Mouse (Mus musculus) midbrain, embryonic 15.5 days (tissue): ENCODE data around the gene Col6a4. TPM values are rescaled to one million over a fixed set of nuclear protein-coding genes. Genes with fewer than 3 reads are reported as not detected.

Source experiments
- ATAC-seq: fragments of 200-750 bp; cut with Nextera tagmentation; replicated peaks from 2 replicates; pipeline ENCODE4 v1.8.0; 2017; ENCODE audit warnings: moderate TSS enrichment
- H3K27ac ChIP-seq: fragments of 300-500 bp; sonication (generic); 2 replicates; pipeline ENCODE4 v1.5.1; 2015; ENCODE audit warnings: mild to moderate bottlenecking, inconsistent platforms
- H3K27me3 ChIP-seq: fragments of 300-500 bp; sonication (generic); replicated peaks from 2 replicates; pipeline ENCODE4 v1.6.1; 2015; ENCODE audit warnings: inconsistent platforms
- H3K36me3 ChIP-seq: fragments of 300-500 bp; sonication (generic); replicated peaks from 2 replicates; pipeline ENCODE4 v1.6.1; 2015; ENCODE audit warnings: inconsistent platforms
- H3K4me1 ChIP-seq: fragments of 300-500 bp; sonication (generic); 2 replicates; pipeline ENCODE4 v1.6.1; 2015; ENCODE audit warnings: inconsistent platforms
- H3K4me2 ChIP-seq: fragments of 300-500 bp; sonication (generic); 2 replicates; pipeline ENCODE4 v1.6.1; 2015; ENCODE audit warnings: inconsistent platforms, mild to moderate bottlenecking, moderate library complexity
- H3K4me3 ChIP-seq: fragments of 300-500 bp; sonication (generic); 2 replicates; pipeline ENCODE4 v1.5.1; 2015; ENCODE audit warnings: mild to moderate bottlenecking, inconsistent platforms
- H3K9ac ChIP-seq: fragments of 300-500 bp; sonication (generic); 2 replicates; pipeline ENCODE4 v1.6.1; 2015; ENCODE audit warnings: mild to moderate bottlenecking, inconsistent platforms
- H3K9me3 ChIP-seq: fragments of 300-500 bp; sonication (generic); 2 replicates; pipeline ENCODE4 v1.6.1; 2016; ENCODE audit warnings: inconsistent platforms
- WGBS: fragments of 180-500 bp; shearing (Covaris S2); methylation state at CpG from one replicate; pipeline ENCODE4 v1.1.7; 2015; ENCODE audit warnings: mixed read lengths; 5-methylcytosine and 5-hydroxymethylcytosine counted together
- polyA plus RNA-seq: library from polyadenylated mRNA; unstranded; fragments of >200 nt; fragmentation: Nextera tagmentation; extraction: Ambion mirVana; gene quantifications from 2 replicates; pipeline ENCODE4 v1.2.1, GENCODE M21; 2015

Col6a4 gene
- polyA plus RNA-seq, 1 experiment from 2014 or later, result 1.8 TPM

- H3K36me3 ChIP-seq, result no peaks in the 10 kb centered on the region
- no peak overlapping the region for H3K4me3 ChIP-seq
- peak; percentile 33; the same call in 1 of the 2 replicates for ATAC-seq
- H3K4me1 ChIP-seq, result peaks cover 9% of the 10 kb centered on the region
- WGBS, result 30% methylated on average over 10 of the region's 10 CpGs
- peak overlapping the region; percentile 69 for H3K27ac ChIP-seq
- H3K4me2 ChIP-seq, result no peak overlapping the region
- no peak overlapping the region for H3K9ac ChIP-seq
- H3K9me3 ChIP-seq, result no peaks in the 10 kb centered on the region
- H3K27me3 ChIP-seq, result 0 out of 2 replicates have a peak, but pooled peaks cover 5% of the 10 kb centered on the region
Measured at GRCm38 (mm10) chr9:106112770-106113423, 16.3 kb upstream of the Col6a4 start.

- H3K27me3 ChIP-seq, result no peaks in the 10 kb centered on the region
- no peaks in the 10 kb centered on the region for H3K9me3 ChIP-seq
- H3K4me1 ChIP-seq, result no peaks in the 10 kb centered on the region
- H3K27ac ChIP-seq, result no peak overlapping the region
- H3K4me3 ChIP-seq, result no peak overlapping the region
- no peak overlapping the region for H3K9ac ChIP-seq
- no peak for ATAC-seq
- 87% methylated on average over 9 of the region's 9 CpGs for WGBS
- H3K36me3 ChIP-seq, result no peaks in the 10 kb centered on the region
- H3K4me2 ChIP-seq, result no peak overlapping the region
Measured at GRCm38 (mm10) chr9:106106241-106106640, 9.7 kb upstream of the Col6a4 start.

DNA sequence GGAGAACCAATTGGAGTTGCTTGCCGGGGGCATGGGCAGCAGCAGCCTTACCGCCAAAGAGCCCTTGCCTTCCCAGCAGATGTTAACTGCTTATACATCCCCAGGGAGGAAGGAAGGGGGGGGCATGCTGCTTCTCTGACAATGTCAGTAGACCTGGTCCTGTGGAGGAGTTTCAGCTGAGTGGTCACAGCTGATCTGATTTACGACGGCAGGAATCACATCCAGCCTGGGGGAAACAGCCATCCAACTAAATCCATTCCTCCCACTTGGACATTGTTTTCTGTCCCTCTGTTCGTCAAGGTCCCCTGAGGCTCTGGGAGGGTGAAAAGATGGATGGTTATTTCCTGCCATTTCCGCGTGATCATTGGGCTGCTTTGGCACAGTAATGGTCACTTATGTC lies 7.8 kb upstream of the Col6a4 start:
- no peak for ATAC-seq
- Histone ChIP-seq H3K4me1 (peaks cover 11% of the 10 kb centered on the region), H3K9me3 (no peaks in the 10 kb centered on the region), H3K27me3 (no peaks in the 10 kb centered on the region), H3K9ac (no peak overlapping the region), H3K4me3 (no peak overlapping the region), H3K27ac (no peak overlapping the region), H3K36me3 (no peaks in the 10 kb centered on the region), H3K4me2 (no peak overlapping the region)
- WGBS, result 82% methylated on average over 7 of the region's 7 CpGs

DNA sequence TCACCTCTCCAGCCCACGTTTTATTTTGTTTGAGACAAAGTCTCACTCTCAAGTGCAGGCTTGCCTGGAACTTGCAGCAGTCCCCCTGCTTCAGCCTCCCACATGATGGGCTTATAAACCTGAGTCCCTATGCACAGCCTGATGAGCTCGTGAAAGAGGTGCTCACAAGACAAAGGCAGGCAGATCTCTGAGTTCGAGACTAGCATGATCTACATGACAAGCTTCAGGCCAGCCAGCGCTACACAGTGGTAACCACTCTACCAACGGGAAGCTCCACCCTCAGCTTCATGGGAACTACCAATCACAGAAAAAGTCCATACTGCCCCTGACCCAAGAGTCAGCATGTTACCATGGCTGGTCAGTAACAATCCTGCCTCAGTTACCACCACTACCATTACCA lies 4.6 kb upstream of the Col6a4 start:
- no peak for ATAC-seq
- Histone ChIP-seq H3K4me1 (peaks cover 15% of the 10 kb centered on the region), H3K27ac (peak overlapping the region; percentile 67; the same call in 1 of the 2 replicates), H3K36me3 (no peaks in the 10 kb centered on the region), H3K4me2 (no peak overlapping the region), H3K9ac (no peak overlapping the region), H3K9me3 (no peaks in the 10 kb centered on the region), H3K4me3 (no peak overlapping the region), H3K27me3 (no peaks in the 10 kb centered on the region)
- 73% methylated on average over 5 of the region's 5 CpGs for WGBS

GRCm38 (mm10) chr9:106100262-106100661 lies 3.7 kb upstream of the Col6a4 start:
- H3K27ac ChIP-seq, result peak overlapping the region; percentile 67

GRCm38 (mm10) chr9:106099379-106100021 lies 2.9 kb upstream of the Col6a4 start:
- H3K4me3 ChIP-seq, result no peak overlapping the region
- H3K9me3 ChIP-seq, result no peaks in the 10 kb centered on the region
- H3K27ac ChIP-seq, result peak overlapping the region; percentile 67
- no peak for ATAC-seq
- no peaks in the 10 kb centered on the region for H3K27me3 ChIP-seq
- peak overlapping the region; percentile 21; the same call in 1 of the 2 replicates for H3K4me2 ChIP-seq
- H3K36me3 ChIP-seq, result no peaks in the 10 kb centered on the region
- peaks cover 15% of the 10 kb centered on the region for H3K4me1 ChIP-seq
- WGBS, result 67% methylated on average over 22 of the region's 22 CpGs
- no peak overlapping the region for H3K9ac ChIP-seq

More at GRCm38 (mm10) chr9:106100262-106100661, 3.7 kb upstream of the Col6a4 start:
- no peak overlapping the region for H3K9ac ChIP-seq
- peak; percentile 82 for ATAC-seq
- H3K36me3 ChIP-seq, result no peaks in the 10 kb centered on the region
- peaks cover 15% of the 10 kb centered on the region for H3K4me1 ChIP-seq
- 40% methylated on average over 9 of the region's 9 CpGs for WGBS
- H3K4me3 ChIP-seq, result no peak overlapping the region
- no peaks in the 10 kb centered on the region for H3K9me3 ChIP-seq
- H3K4me2 ChIP-seq, result no peak overlapping the region
- no peaks in the 10 kb centered on the region for H3K27me3 ChIP-seq

GRCm38 (mm10) chr9:106081528-106081927 lies 15.1 kb downstream of the Col6a4 start:
- Histone ChIP-seq H3K27me3 (no peaks in the 10 kb centered on the region), H3K4me2 (no peak overlapping the region), H3K4me3 (no peak overlapping the region), H3K36me3 (no peaks in the 10 kb centered on the region), H3K9me3 (no peaks in the 10 kb centered on the region), H3K27ac (no peak overlapping the region), H3K4me1 (no peaks in the 10 kb centered on the region), H3K9ac (no peak overlapping the region)
- 91% methylated on average over 5 of the region's 5 CpGs for WGBS
- ATAC-seq, result no peak

- H3K9me3 ChIP-seq, result no peaks in the 10 kb centered on the region
- WGBS, result 59% methylated on average over 12 of the region's 12 CpGs
Measured at GRCm38 (mm10) chr9:106080261-106081033, 16.1 kb downstream of the Col6a4 start.

DNA sequence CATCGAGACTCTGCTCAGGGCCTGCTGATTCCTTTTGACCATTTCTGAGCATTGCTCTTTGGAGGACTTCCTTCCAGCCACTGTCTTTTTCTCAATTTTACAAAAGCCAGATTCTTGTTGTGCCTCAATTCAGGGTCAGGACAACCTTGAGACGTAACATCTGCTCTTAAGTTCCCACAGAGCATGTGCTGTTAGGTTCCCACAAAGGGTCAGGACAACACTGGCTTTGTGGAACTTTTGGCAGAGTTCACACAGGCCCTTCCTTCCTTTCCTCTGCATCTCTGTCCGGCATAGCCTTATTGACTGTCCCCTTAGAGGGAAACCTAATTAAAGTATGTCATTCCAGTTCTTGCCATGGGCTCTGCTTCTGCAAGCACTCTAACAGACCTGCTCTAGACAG lies 18.6 kb downstream of the Col6a4 start:
- Histone ChIP-seq H3K9me3 (no peaks in the 10 kb centered on the region), H3K27ac (no peak overlapping the region), H3K36me3 (no peaks in the 10 kb centered on the region), H3K27me3 (no peaks in the 10 kb centered on the region), H3K4me1 (no peaks in the 10 kb centered on the region), H3K4me3 (no peak overlapping the region), H3K9ac (no peak overlapping the region), H3K4me2 (no peak overlapping the region)
- WGBS, result 84% methylated on average over 3 of the region's 3 CpGs
- no peak for ATAC-seq

More at GRCm38 (mm10) chr9:106080261-106081033, 16.1 kb downstream of the Col6a4 start:
- Histone ChIP-seq H3K4me1 (no peaks in the 10 kb centered on the region), H3K36me3 (no peaks in the 10 kb centered on the region), H3K9ac (no peak overlapping the region), H3K4me3 (no peak overlapping the region), H3K4me2 (no peak overlapping the region), H3K27me3 (no peaks in the 10 kb centered on the region), H3K27ac (no peak overlapping the region)
- ATAC-seq, result no peak

- Histone ChIP-seq H3K27me3 (no peaks in the 10 kb centered on the region), H3K27ac (no peak overlapping the region), H3K9ac (no peak overlapping the region), H3K4me1 (no peaks in the 10 kb centered on the region), H3K4me3 (no peak overlapping the region), H3K9me3 (no peaks in the 10 kb centered on the region), H3K36me3 (no peaks in the 10 kb centered on the region), H3K4me2 (no peak overlapping the region)
- no peak for ATAC-seq
- 79% methylated on average over 5 of the region's 5 CpGs for WGBS
Measured at GRCm38 (mm10) chr9:106076234-106076633, 20.3 kb downstream of the Col6a4 start.

- ATAC-seq, result no peak
- WGBS, result 81% methylated on average over 4 of the region's 4 CpGs
- Histone ChIP-seq H3K4me1 (no peaks in the 10 kb centered on the region), H3K27me3 (no peaks in the 10 kb centered on the region), H3K9ac (no peak overlapping the region), H3K36me3 (no peaks in the 10 kb centered on the region), H3K27ac (no peak overlapping the region), H3K4me2 (no peak overlapping the region), H3K4me3 (no peak overlapping the region), H3K9me3 (no peaks in the 10 kb centered on the region)
Measured at GRCm38 (mm10) chr9:106073956-106074355, 22.6 kb downstream of the Col6a4 start.

GRCm38 (mm10) chr9:106071651-106072050 lies 24.9 kb downstream of the Col6a4 start:
- H3K27ac ChIP-seq, result no peak overlapping the region
- no peaks in the 10 kb centered on the region for H3K4me1 ChIP-seq
- ATAC-seq, result no peak
- H3K27me3 ChIP-seq, result no peaks in the 10 kb centered on the region
- no peak overlapping the region for H3K9ac ChIP-seq
- H3K36me3 ChIP-seq, result no peaks in the 10 kb centered on the region
- H3K4me2 ChIP-seq, result no peak overlapping the region
- WGBS, result 80% methylated on average over 6 of the region's 6 CpGs
- H3K9me3 ChIP-seq, result no peaks in the 10 kb centered on the region
- H3K4me3 ChIP-seq, result no peak overlapping the region
